Mouse (Mus musculus): ENCODE results near the gene Eml2.
A peak's percentile ranks its signal among the peaks of the same experiment; 100 is the strongest.

The Eml2 gene

DNA sequence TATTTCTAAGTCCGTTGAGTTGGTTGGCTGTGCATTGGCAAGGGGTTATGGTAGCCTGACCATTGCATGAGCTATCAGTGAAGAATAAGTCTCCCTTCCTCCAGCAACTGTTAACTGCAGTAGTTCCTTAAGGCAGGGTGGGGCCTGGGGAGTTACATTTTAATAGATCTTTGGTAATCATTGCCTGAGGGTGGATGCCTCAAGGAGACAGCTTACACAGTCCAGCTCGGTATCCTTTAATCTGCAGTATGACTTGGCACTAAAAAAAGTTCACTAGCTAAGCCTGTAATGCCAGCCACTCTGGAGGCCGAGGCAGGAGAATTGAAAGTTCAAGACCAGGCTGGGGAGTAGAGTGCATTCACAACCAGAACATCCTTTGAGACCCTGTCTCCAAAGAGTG lies 55.6 kb downstream of the Eml2 start:
- no peak for DNase-seq

DNA sequence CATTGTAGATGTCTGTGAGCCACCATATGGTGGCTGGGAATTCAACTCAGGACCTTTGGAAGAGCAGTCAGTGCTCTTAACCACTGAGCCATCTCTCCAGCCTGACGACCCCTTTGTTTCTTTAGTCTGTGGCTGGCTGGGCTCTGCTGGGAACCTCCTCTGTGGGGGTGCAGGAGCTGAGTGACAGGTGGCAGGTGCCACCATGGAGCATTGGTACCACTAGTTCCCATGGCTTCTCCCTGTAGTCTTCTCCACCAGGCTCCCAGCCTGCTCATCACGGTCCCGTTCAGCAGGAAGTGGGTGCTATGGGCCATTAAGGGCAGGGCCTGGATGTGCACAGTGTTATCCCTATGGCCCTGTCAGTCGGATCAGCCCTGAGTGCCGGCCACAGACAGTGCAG lies 58.4 kb downstream of the Eml2 start:
- DNase-seq: no peak

DNA sequence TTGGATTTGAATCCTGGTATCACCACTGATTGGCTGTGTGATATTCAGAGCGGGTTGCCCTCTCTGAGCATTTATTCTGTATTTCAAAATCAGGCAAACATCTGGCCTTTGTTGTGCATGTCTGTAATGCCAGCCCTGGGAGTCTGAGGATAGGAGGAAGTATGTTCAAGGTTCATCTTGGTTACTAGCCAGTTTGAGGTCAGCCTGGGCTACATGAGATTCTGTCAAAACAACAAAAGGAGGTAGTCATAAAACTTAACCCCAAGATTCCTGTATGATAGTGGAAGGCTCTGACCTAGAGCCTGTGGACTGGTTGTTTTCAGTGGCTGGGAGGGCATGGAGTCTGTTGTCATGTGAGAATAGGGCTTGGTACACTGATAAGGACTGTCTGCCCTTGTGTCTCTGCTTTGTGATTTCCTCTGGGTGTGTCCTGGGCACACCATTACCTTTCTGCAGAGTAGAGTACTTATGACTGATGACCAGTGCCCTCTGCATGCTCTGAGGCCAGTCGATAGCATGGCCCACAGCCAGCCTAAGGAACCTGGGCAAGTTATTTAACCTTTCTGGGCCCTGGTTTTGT lies 59.0 kb downstream of the Eml2 start:
- no peak for DNase-seq

DNA sequence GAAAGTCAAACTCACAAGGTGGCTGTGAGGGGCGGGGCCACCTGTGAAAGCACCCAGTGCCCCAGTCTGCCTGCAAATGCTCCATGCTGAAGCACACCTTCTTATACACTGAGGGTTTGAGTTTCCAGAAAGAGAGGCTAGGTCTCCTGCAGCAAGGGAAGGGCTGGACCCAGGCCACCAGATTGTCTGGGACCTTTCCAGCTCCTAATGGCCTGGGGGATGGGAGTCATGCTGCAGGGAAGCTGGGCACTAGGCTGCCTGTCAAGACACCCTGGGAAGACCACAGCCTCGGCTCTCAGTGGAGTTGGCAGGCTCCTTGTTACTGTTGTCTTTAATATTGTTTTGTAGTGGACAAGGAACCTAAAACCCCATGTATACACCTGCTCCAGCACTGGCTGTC lies 60.2 kb downstream of the Eml2 start:
- no peak for DNase-seq

DNA sequence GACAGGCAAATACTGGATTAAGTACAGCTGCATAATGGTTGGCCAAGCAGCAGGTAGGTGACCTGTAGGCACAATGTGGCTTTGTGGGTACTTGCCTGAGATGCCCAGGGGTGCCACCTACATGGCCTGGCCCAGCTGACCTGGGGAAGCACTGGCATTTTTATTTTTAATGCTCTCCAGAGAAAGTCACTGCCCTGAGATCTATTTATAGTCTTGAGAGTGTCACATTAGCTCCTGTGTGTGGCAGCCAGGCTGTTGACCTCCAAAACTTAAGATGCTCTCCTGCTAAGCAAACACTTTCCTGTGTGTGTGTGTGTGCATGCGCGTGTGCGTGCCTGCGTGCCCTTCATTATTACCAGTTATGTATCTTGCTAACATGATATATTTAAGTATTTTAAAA lies 62.1 kb downstream of the Eml2 start:
- no peak for DNase-seq

DNA sequence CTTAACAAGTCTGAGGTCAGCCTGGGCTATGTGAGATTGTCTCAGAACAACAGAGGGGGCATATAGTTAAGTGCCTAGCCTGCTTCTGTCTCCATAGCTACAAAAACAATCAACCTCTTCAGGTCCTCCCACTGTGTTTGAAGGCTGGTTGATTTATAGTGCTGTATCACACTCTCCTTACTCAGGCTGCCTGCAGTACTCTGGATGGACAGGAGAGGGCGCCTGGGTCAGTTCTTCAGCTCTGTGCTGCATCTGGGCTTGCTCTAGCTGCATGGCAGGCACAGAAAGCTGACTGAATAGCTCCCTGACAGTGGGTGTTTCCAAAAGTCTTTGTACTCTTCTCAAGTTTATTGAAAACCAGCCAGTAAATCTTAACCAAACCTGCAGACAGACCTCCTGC lies 63.2 kb downstream of the Eml2 start:
- peak; percentile 89 for DNase-seq

DNA sequence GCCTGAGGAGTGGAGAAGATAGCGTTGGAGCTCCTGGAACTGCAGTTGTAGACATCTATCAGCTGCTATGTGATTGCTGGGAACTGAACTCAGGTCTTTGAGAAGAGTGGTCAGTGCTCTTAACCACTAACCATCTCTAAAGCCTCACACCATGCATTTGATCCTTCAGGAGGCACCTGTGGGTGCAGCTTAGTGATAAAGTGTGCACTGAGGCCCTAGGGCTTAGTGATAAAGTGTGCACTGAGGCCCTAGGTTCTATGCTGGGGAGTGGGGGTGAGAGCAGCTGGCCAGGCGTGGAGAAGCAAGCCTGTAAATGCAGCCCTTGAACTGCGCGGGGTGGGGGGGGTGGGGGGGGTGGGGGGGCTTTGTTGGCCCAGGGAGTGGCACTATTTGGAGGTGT lies 63.8 kb downstream of the Eml2 start:
- DNase-seq: no peak

DNA sequence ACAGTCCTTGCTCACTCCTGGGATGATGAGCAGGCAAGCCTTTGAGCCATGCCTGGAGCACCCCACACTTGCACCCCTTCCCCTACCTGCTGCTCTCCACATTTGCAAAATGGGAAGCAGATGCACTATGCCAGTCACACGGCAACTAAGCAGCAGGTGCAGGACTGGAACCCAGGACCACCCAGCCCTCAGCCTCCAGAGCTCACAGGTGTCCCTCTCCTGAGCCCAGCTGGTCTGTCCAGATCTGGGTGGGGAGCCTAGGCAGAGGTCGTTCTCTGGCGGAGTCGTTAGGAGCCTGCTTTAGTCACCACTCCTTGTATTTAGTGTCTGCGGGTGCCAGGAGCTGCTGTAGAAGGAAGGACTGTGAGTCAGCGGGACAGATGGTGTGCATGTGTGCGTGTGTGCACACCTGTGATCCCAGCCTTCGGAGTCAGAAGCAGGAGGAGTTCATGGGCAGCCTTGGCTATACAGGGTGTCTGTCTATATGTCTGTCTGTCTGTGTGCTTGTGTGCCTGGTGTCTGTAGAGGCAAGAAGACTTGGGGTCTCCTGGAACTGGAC lies 64.8 kb downstream of the Eml2 start:
- no peak for DNase-seq

DNA sequence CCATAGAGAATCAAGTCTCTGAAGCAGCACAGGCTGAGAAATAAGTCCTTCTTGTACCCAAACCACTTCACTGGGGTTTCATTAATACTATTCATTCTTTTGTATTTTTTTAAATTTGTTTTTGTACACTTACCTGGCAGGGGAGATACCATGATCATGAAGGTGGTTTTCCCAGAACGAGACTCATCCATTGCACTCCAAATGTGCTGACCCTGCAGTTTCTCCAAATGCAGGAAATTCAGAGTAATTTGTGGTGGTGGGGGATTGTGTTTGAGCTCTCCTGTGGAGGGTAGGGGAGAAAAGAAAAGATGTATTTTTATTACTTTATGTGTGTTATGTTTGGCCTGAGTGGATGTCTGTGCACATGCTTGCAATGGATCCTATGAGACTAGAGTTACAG lies 65.8 kb downstream of the Eml2 start:
- DNase-seq: no peak

DNA sequence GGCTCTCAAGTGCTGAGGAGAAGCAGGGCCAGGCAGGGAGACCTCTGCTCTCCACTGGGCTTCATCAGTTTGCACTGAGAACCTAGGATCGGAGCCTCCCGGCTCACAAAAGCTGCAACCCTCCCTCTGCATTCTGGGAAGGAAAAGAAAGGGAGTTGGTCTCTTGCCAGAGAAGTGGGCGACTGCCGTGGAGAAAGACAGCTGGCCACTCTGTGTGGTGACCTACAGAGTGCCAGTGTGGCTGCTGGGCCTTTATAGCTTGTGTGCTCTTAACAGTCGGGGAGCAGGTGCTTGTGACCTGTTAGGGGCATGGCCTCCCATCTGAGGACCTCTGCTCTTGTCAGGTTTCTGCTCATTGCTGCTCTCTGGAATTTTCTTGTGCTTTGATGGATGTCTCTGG lies 67.6 kb downstream of the Eml2 start:
- DNase-seq: no peak

DNA sequence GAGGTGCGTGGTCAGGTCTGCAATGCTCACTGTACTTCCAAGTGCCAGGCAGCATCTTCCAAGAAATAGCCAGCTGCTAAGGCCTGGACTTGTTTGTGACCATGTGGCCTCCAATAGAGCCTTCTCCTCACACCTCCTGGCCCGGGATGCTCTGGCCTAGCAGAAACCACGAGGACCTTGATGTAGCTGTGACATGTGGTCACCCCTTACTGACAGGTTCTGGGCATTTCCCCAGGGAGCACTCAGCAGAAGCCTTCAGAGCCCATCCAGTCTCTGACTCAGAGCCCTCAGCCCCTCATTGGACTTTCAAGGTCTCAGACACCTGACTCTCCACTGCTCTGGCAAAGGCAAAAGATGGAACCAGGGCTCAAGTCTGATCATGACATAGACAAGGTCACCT lies 68.9 kb downstream of the Eml2 start:
- no peak for DNase-seq

DNA sequence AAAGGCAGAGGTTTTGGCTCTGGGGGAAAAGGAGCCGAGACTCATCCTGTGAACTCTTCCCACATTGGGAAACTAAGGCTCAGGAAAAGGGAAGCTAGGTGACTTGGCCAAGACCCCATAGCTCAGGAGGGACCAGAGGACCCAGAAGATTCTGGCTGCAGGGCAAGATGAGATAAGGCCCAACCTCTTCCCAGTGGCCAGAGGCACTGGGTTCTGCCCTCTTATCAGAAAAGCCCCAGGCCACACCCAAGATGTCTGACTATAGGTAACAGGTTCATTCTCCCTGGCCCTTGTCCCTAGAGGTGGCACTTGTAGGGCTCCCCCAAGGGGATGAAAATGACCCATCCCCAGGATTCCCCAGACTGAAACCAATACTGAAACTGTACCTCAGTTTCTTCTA lies 70.6 kb downstream of the Eml2 start:
- DNase-seq: no peak

DNA sequence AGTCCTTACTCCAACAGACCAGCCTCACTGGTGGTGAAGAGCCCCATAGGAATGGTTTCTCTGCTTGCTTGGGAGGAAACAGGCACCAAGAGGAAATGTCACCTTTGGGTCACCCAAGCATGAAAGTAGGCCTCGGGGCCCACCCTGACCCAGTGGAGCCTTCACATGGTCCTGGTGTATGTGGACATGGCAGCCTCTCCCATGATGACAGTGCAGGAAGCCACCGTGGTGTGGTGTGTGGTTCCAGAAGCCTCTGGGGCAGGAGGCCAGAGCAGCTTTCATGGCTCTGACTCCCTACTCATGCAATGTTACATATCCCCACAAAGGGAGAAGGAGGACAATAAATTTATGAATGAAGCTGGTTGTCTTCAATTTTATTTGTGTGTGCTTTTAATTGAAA lies 71.3 kb downstream of the Eml2 start:
- no peak for DNase-seq

DNA sequence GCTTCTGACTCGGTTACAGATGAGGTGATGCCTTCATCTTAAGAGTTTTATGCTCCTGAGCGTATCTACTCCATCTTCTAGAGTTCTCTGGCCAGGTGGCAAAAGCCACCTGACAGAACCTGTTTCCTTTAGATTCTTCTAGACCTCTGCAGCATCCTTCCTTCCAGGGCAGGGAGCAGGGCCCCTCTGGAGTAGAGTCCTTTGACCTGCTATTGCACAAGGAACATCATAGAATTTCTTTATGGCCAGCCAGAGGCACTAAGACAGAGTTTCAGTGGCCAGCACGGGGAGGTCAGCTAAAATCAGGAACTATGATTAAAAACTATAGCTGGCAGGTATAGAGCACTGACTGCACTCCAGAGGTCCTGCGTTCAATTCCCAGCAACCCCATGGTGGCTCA lies 75.9 kb downstream of the Eml2 start:
- DNase-seq: no peak

DNA sequence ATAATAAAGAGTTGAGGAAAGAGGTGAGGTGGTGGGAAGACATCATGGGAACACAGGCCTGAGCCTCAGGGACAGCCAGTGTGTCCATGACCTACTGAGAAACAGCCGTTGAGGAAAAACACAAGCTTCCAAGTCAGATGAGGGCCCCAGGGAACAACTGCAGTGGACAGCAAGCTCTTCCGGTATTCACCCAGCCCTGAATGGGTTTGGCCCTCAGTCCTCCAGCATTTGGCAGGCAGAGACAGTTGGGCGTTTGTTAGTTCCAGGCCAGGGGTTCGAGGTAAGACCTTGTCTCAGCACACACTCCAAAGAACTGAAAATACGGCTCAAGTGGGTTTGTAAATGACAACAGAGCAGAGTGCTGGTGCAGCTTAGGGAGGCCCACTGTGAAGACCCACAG lies 77.2 kb downstream of the Eml2 start:
- no peak for DNase-seq

DNA sequence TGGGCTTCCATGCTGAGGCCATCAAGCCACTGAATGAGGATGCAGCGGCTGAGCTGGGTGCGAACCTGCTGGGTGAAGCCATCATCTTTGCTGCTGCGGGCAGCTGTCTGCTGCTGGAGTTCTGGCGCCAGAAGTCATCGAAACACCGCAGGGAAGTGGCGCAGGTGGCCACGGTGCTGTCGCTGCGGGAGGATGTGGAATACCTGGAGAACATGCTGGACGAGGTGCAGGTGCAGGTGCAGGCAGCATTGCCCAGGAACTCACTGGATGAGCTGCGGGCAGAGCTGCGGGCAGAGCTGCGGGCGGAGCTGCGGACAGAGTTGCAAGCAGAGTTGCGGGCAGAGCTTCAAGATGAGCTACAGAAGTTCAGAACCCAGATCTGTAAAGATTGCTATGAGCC lies 79.2 kb downstream of the Eml2 start:
- DNase-seq: no peak

Measured in thymus, postnatal 25 days (tissue).